Mouse (Mus musculus) natural killer cell, adult 2 months (primary cell): ENCODE data around the gene Tfap2e.

Experiments
- DNase-seq, 2 experiments: peaks; one replicate each; pipeline ENCODE4 v3.0.0; 2022; ENCODE audit warnings: low spot score in 2 of 2

Gene Tfap2e

GRCm38 (mm10) chr4:126736001-126736414 lies at the start of gene Tfap2e:
TSS of gene Tfap2e (minus strand) at chr4:126736240.
- DNase-seq = no peak

- no peak for DNase-seq
Measured at GRCm38 (mm10) chr4:126782996-126783395, 47.0 kb upstream of the Tfap2e start.

DNA sequence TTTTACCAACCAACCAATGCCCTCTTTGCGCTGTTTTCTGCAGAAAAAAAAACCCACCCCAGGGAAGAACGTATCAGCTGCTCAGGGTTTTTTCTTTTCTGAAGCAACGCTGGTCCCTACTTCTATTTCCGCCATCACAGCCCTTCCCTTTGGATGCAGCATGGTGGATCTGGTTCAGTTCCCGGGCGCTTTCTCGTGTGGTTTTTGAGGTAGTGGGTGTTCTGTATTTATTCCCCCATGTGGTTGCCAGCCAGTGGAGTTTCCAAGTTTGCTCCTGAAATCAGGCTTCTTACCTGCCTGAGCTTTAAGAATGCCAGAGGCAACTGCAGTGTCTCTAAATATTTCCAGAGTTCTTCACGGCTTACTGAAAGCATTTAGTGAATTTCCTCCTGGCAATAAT lies 46.5 kb upstream of the Tfap2e start:
- no peak for DNase-seq

- no peak for DNase-seq
Measured at GRCm38 (mm10) chr4:126781871-126782270, 45.8 kb upstream of the Tfap2e start.

DNA sequence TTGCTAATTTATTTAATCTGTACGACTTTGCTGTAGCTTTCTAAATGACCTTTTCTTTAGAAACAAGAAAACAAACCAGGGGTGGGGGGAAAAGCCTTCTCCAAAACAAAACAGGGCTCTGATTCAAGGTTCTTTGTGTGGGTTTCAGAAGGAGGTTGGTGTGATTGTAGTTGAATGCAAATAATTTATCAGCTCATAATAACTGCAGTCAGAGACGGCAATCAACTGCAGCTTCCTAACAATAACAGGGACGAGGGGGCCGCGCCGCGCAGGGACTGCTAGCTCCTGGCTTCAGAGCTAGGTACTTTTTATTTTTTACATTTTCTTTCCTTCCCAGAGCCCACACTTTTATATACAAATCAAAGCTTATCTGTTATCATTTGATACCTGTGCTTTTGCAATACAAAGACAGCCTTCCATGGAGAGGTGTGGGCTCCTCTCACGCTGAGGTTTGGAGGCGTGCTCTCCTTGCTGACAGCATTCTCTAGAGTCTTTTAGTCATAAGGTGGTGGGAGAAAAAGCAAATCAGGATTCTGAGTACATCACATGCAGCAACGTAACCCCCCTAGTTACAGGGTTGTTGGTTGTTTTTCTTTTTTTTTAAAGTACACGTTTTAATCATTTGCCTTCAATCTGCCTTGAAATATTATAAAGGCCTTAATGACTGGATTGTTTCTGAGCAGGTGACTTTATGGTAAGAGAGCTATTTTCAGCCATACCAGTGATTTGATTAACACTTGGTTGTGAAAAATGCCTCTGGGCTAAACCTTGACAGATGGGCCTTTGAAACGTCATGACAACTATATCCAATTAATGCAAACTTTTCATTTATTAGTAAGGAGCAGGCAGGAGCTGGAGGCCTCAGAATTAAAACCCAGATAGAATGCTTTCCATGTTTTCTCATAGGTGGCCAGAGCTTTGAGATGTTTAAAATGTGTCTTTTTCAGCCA lies 44.1 kb upstream of the Tfap2e start:
- DNase-seq = no peak

GRCm38 (mm10) chr4:126779148-126779581 lies 43.1 kb upstream of the Tfap2e start:
- DNase-seq = no peak

GRCm38 (mm10) chr4:126775182-126775581 lies 39.1 kb upstream of the Tfap2e start:
- DNase-seq = no peak

DNA sequence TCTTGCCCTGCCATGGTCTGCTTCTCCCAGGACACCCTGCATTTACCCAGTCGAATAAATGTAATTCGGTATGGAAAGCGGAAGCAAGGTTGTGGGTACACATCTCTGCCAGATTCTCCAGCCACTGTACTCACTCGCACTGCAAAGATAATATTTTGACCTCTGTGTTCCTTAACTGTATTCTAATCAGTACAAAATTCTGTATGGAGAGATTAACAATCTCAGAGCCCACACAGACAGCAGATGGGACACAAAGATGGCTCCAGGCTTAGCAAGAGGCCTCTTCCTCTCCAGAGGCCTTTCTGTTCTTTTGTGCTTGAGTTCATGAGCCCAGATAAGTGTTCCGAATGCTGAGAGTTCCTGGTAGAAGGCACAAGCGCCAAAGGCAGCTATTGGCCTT lies 37.8 kb upstream of the Tfap2e start:
- no peak for DNase-seq

GRCm38 (mm10) chr4:126770831-126771230 lies 34.8 kb upstream of the Tfap2e start:
- DNase-seq = no peak

- DNase-seq = no peak
Measured at GRCm38 (mm10) chr4:126769800-126770563, 33.9 kb upstream of the Tfap2e start.

- DNase-seq = no peak
Measured at GRCm38 (mm10) chr4:126763483-126763882, 27.4 kb upstream of the Tfap2e start.

- DNase-seq = no peak
Measured at GRCm38 (mm10) chr4:126762586-126763359, 26.7 kb upstream of the Tfap2e start.

DNA sequence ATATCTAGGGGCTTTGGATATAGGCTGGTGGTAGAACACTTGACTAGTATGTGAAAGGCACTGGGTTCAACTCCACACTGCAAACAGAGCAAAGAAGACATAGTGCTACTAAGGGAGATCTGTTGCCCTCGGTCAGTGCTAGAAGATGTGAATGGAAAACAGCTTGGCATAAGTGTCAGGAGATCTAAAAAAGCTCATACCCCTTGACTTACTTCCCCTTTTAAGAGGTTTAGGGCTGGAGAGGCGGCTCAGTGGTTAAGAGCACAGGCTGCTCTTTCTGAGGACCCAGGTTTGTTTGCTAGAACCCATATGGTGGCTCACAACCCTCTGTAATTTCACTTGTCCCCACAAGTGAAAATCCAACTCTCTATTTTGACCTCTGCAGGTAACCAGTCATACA lies 23.4 kb upstream of the Tfap2e start:
- no peak for DNase-seq

DNA sequence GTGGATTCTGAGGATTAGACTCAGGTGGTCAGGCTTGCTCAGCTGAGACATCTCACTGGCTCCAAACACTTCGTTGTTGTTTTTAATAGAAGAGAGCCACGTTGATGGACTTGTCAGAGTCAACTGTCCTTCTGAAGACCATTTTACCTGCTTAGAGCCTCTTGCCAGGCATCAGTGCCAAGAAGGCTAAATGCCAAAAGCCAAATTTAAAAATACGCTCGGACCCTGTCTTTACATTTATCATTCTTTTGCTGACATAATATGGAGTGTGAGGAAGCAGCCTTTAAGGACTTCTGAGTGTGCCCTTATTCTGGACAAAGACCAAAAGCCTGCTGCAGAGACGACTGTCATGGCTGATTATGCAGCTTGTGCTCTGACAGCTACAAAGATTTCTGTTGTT lies 22.3 kb upstream of the Tfap2e start:
- no peak for DNase-seq

DNA sequence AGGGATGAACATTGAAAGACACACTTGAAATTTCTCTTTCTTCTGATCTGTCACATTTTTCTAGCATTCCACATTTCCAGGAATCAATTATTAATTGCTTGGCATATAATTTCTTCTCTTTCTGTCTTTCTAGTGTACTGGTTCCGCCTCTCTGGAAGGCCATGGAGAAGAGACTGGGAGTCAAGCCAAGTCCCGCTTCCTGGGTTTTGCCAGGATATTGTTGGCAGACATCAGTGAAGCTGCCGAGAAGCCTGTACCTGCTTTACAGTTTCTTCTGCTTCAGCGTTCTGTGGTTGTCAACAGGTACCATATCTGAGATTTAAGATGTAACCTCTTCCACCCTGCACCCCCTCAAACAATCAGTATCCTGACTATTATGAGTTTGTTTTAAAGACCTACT lies 20.7 kb upstream of the Tfap2e start:
- DNase-seq = no peak

- DNase-seq = no peak
Measured at GRCm38 (mm10) chr4:126754736-126755374, 18.8 kb upstream of the Tfap2e start.

DNA sequence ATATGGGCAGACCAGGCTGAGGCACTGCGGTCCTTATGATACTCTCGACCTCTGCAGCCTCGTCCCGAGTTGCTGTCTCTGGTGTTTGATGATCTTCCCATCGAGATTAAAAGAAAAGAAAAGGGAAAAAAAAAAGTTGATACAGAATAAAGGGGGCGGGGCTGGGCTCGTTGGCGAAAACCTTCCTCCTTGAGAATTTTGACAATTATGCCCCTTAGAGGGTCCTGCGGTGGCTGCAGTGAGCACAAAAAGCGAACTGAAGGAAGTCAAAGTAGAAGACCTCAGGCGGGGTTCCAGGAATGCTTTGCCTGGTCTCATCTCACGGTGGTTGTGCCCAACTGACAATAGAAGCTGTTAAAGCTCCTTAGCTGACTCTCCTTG lies 18.2 kb upstream of the Tfap2e start:
- DNase-seq = no peak

DNA sequence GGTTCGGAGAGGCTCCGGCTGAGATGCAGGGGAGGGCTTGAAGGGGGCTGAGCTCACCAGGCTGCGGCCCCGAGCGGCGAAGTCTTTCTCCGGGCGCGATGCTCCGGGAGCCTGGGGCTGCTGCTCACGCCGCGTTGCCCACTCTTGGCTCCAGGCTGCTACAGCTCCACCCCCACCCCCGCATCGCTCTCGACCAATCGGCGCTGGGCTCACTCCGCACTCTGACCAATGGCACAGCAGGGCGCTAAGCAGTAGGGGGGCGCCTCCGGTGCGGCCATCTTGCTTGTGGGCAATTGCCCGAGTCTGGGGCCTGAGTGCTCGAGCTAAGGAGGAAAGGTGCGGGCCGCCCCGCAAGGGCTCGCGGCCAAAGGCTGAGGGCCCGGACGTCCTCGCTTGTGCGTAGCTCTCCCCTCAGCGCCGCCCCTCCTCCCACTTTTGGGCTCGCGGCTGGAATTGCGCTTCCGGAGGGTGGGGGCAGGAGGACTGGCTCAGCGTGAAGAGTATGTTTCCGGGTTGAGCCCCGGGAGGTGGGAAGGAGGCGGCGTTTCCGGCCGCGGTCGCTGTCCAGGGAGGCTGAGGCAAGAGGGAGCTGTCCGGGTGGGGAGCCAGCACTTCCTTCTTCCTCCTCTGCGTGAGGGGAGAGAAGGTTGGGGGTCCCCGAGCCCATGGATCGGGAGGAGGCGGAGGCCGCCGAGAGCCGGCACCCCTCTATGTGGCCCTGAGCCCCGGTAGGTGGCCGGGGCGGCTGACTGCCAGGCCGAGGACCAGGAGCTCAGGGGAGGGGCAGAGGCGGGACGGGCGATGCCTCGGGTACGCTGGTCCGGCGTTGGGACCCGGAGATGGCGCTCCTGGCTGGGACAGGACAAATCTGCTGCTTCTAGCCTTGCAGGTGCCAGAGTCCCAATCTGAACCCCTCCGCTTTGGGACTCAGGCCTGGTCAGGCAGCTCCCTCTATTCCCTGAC lies 17.5 kb upstream of the Tfap2e start, which contains the start of the genes Ncdn and AU040320:
TSS of gene Ncdn (minus strand) at position 171 of the 963 bp plus-strand sequence.
TSS of gene AU040320 (plus strand) at position 277 of the 963 bp plus-strand sequence.
- peak; percentile 96 to 97 for DNase-seq

GRCm38 (mm10) chr4:126752608-126753141 lies 16.6 kb upstream of the Tfap2e start:
- DNase-seq = no peak
